Mouse (Mus musculus): ENCODE results near the gene Nrsn2. TPM values are rescaled to one million over a fixed set of nuclear protein-coding genes. Genes with fewer than 3 reads are reported as not detected.

Gene Nrsn2
- polyA plus RNA-seq, 1 experiment = not detected

GRCm38 (mm10) chr2:152396110-152397003 is 19.9 kb upstream of the Nrsn2 start:
- TF ChIP-seq GATA1 (IDR thresholded peaks at IDR 0.05; ENCODE audit: low read length) = no peak

- no peak for TF ChIP-seq GATA1 (IDR thresholded peaks at IDR 0.05; ENCODE audit: low read length)
Observed at GRCm38 (mm10) chr2:152395271-152395920, 19.0 kb upstream of the Nrsn2 start.

GRCm38 (mm10) chr2:152393225-152394017 is 17.0 kb upstream of the Nrsn2 start:
- no peak for TF ChIP-seq GATA1 (IDR thresholded peaks at IDR 0.05; ENCODE audit: low read length)

DNA sequence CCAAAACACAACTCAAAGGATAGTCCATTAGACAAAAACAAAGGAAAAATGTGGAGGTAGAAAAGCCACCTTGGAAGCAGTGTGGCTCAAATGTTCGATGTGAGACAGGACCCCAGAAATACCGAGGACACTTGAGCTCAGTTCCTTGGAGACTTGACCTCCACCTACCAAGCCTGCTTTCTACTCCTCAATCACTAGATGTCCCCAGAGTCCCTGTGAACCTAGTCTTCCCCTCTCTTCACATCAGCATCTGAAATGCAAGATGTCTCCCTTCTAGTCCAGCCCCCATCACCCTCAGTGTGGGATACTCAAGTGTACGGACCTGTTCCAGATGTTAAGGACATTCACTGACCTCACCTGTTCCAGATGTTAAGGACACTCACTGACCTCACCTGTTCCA is 16.3 kb upstream of the Nrsn2 start:
- TF ChIP-seq GATA1 (IDR thresholded peaks at IDR 0.05; ENCODE audit: low read length) = no peak

GRCm38 (mm10) chr2:152384191-152384590 is 7.8 kb upstream of the Nrsn2 start:
- TF ChIP-seq GATA1 (IDR thresholded peaks at IDR 0.05; ENCODE audit: low read length) = no peak

DNA sequence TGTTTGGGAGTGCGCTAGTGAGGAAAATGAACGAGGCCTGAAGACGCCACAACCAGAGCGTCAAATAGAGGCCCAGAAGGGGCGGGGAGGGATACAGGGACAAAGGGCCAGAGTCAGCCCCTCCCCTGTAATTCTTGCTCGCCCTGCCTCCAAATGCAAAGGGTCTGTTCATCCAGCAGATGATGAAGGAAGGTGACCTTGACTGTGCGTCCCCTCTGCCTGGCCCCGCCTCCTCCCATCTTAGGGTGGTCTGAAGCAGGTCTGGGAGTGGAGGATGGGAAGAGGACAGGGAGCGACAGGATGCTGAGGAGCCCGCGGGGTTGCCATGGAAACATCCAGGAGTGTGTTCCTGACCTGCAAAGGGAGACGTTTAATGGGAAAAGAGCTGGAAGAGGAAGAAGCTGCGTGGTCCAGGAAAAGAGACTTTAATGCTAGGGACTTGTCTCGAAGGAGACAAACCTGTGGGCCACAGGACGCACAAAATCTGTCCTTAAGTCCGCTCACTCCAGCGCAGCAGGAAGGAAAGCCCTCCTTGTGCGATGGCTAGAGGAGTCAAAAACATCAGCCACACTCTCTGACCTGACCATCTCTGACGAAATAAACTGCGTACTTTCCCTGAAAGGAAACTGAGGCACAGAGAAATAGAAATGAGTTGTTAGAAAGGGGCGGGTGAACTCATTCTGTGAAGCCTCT is 640 bp downstream of the Nrsn2 start:
- no peak for TF ChIP-seq GATA1 (IDR thresholded peaks at IDR 0.05; ENCODE audit: low read length)

DNA sequence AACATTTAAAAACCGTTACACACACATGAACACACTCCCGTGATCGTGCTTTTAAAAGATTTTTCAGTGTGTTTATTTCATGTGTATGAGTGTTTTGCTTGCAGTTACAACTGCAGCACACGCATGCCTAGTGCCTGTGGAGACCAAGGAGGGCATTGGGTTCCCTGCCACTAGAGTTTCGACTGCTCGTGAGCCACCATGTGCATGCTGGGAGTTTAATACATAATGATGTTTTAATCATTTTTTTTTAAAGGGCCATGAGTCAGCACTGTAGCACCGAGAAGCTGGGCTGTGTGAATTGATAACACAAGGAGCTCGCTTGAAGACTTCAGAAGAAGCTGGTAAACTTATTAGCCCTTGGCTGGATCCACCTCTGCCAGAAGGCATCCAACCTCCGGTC is 2.9 kb downstream of the Nrsn2 start:
- TF ChIP-seq GATA1 (IDR thresholded peaks at IDR 0.05; ENCODE audit: low read length) = no peak

GRCm38 (mm10) chr2:152372661-152373060 is 3.8 kb downstream of the Nrsn2 start:
- TF ChIP-seq GATA1 (IDR thresholded peaks at IDR 0.05; ENCODE audit: low read length) = no peak

DNA sequence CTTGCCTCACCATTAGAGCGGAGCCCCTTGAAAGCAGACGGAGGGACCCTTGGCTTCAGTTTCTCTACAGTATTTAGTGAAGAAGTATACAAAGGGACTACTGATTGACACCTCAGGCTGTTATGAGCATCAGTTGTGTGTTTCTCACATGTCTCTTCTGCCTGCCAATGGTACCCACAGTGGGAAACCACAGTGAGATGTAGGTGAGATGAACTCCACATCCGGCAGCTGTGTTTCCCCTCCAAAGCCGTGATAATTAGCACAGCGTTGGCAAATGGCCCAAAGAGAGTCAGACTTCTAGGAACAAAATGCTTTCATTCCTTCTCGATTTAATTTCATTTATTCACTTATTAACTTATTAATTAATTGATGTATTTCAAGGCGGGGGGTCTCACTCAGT is 4.3 kb downstream of the Nrsn2 start:
- no peak for TF ChIP-seq GATA1 (IDR thresholded peaks at IDR 0.05; ENCODE audit: low read length)

DNA sequence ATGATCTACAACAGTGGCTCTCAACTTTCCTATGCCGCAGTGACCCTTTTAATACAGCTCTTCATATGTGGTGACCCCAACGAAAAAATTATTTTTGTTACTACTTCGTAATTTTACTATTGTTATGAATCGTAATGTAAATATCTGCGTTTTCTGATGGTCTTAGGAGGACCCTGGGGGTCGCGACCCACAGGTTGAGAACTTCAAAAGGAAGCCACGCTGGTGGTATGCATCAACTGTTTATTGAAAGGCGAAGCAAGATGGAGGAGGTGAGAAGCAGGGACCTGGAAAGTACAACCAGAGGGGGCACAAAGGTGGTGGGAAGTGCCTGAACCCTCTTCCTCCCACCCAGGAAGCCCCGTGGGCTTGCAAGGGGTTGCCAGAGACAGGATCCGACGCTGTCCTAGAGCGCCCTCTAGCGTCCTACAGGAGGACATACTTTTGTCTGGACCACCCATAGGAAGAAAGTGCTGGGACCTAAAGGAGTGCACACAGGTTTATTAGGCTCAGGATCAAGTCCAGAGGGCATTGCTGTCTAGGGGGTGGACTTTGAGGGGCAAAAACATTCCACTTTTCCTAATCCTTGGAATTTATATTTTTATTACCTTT is 7.8 kb downstream of the Nrsn2 start:
- no peak for TF ChIP-seq GATA1 (IDR thresholded peaks at IDR 0.05; ENCODE audit: low read length)

DNA sequence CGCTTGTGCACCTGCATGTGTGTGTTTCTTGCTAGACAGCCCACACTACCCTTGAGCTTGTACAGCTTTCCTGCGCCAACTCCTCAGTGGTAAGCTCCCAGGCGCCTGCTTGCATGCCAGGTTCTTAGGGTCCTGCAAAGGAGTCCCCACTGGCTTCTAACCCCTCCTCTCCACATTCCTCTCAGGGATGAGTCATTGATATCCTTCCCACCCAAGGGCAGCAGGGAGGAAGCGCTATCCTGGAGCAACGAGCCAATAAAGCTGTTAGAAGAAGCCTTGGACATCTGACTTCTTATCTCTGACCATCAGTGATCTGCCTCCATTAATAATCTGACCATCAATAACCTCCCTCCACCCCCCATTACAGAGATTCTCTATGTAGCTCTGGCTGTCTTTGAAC is 8.5 kb downstream of the Nrsn2 start:
- TF ChIP-seq GATA1 (IDR thresholded peaks at IDR 0.05; ENCODE audit: low read length) = no peak

GRCm38 (mm10) chr2:152363245-152364147 is 12.9 kb downstream of the Nrsn2 start:
- no peak for TF ChIP-seq GATA1 (IDR thresholded peaks at IDR 0.05; ENCODE audit: low read length)

DNA sequence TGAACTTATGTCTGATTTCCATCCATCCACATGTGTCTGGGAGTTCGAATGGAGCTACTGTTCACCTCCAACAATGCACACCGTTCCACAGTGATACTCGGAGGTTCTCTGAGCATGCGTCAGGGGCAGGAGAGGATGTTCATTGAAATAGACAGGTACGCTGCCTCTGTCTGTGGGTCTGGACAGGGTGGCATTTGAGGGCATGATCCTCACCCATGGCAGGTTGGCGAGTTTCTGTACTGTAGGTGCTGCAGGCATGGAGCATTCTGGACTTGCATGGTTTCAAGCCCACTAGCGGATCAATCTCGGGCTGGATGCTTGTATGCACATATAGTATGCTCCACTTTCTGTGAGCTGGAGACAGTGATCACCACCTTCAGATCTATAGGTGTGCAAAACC is 15.2 kb downstream of the Nrsn2 start:
- no peak for TF ChIP-seq GATA1 (IDR thresholded peaks at IDR 0.05; ENCODE audit: low read length)

DNA sequence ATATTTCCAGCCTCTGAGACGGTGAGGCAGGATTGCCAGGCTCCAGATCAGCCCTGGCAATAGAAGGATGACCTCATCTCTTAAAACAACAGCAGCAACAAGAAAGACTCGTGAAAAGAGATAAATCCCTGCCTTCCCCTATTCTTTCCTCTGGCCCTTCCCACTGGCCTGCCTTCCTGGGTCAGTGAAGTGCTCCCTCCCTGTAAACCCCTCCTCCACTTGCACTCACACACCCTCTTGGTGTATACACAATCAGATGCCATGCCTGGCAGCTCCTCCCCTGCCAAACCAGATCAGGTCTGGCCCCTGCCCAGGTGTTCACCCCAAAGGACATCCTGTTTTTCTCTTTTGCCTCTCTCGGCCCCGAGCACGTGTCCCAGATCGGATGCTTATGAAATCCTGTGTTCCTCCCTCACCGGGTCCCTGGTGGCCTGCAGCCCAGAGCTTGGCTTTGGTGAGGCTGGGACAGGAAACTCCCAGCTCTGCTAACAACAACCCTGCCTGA is 16.1 kb downstream of the Nrsn2 start:
- TF ChIP-seq GATA1 (IDR thresholded peaks at IDR 0.05; ENCODE audit: low read length) = no peak
